Mouse (Mus musculus) embryo, embryonic 9.5 days (tissue): ENCODE data around the gene Asna1.

Experiments used
- DNase-seq: peaks from one replicate; pipeline ENCODE4 v3.0.0-alpha.2; 2017; ENCODE audit errors: extremely low spot score

Asna1 gene

GRCm38 (mm10) chr8:85035165-85035727 lies 10.2 kb upstream of the Asna1 start:
- peak; percentile 50 for DNase-seq

- peak; percentile 80 for DNase-seq
Measured at GRCm38 (mm10) chr8:85034764-85035163, 9.7 kb upstream of the Asna1 start.

GRCm38 (mm10) chr8:85033867-85034266 lies 8.8 kb upstream of the Asna1 start:
- no peak for DNase-seq

- no peak for DNase-seq
Measured at GRCm38 (mm10) chr8:85032622-85033311, 7.7 kb upstream of the Asna1 start.

- no peak for DNase-seq
Measured at GRCm38 (mm10) chr8:85029271-85029670, 4.2 kb upstream of the Asna1 start.

- no peak for DNase-seq
Measured at GRCm38 (mm10) chr8:85027922-85028321, 2.8 kb upstream of the Asna1 start.

GRCm38 (mm10) chr8:85027516-85027855 lies 2.4 kb upstream of the Asna1 start:
- no peak for DNase-seq

- peak; percentile 97 for DNase-seq
Measured at GRCm38 (mm10) chr8:85026670-85027515, 1.8 kb upstream of the Asna1 start, which contains the start of gene Trir. TSS of gene Trir (plus strand) at chr8:85026823.

GRCm38 (mm10) chr8:85023846-85024245 lies 1.2 kb downstream of the Asna1 start:
- DNase-seq: no peak

- no peak for DNase-seq
Measured at GRCm38 (mm10) chr8:85021514-85022055, 3.5 kb downstream of the Asna1 start.

GRCm38 (mm10) chr8:85017209-85017608 lies 7.9 kb downstream of the Asna1 start:
- DNase-seq: no peak

GRCm38 (mm10) chr8:85016724-85017123 lies 8.4 kb downstream of the Asna1 start:
- no peak for DNase-seq

- DNase-seq: no peak
Measured at GRCm38 (mm10) chr8:85014431-85014830, 10.7 kb downstream of the Asna1 start, which contains the start of gene Best2. TSS of gene Best2 (minus strand) at chr8:85014531.

GRCm38 (mm10) chr8:85013230-85013840 lies 11.7 kb downstream of the Asna1 start:
- DNase-seq: peak; percentile 75

- no peak for DNase-seq
Measured at GRCm38 (mm10) chr8:85011242-85011641, 13.8 kb downstream of the Asna1 start.

GRCm38 (mm10) chr8:85007686-85008085 lies 17.4 kb downstream of the Asna1 start:
- peak; percentile 47 for DNase-seq

GRCm38 (mm10) chr8:84997649-84998295 lies 27.3 kb downstream of the Asna1 start:
- peak; percentile 89 for DNase-seq

- DNase-seq: no peak
Measured at GRCm38 (mm10) chr8:84996978-84997377, 28.1 kb downstream of the Asna1 start.

- no peak for DNase-seq
Measured at GRCm38 (mm10) chr8:84995680-84996079, 29.4 kb downstream of the Asna1 start.

GRCm38 (mm10) chr8:84994375-84994774 lies 30.7 kb downstream of the Asna1 start:
- DNase-seq: no peak

- no peak for DNase-seq
Measured at GRCm38 (mm10) chr8:84990836-84991235, 34.2 kb downstream of the Asna1 start.
